Mouse (Mus musculus) brain, embryonic 14.5 days (tissue): ENCODE data around the gene Ankfy1.
A peak's percentile ranks its signal among the peaks of the same experiment; 100 is the strongest.

Source experiments
- CTCF ChIP-seq: fragments of 200-500 bp; IDR thresholded peaks from 2 replicates; pipeline ENCODE4 v1.5.1; 2012; ENCODE audit warnings: inconsistent platforms, mild to moderate bottlenecking, moderate library complexity, borderline replicate concordance; ENCODE audit not compliant: insufficient read depth, insufficient read length; ENCODE audit errors: extremely low read depth
- POLR2A ChIP-seq: fragments of 200-500 bp; IDR thresholded peaks from 2 replicates; pipeline ENCODE4 v1.6.1; 2012; ENCODE audit warnings: mild to moderate bottlenecking, inconsistent platforms, borderline replicate concordance; ENCODE audit not compliant: poor library complexity, insufficient read depth, insufficient read length, severe bottlenecking; ENCODE audit errors: extremely low read depth

DNA sequence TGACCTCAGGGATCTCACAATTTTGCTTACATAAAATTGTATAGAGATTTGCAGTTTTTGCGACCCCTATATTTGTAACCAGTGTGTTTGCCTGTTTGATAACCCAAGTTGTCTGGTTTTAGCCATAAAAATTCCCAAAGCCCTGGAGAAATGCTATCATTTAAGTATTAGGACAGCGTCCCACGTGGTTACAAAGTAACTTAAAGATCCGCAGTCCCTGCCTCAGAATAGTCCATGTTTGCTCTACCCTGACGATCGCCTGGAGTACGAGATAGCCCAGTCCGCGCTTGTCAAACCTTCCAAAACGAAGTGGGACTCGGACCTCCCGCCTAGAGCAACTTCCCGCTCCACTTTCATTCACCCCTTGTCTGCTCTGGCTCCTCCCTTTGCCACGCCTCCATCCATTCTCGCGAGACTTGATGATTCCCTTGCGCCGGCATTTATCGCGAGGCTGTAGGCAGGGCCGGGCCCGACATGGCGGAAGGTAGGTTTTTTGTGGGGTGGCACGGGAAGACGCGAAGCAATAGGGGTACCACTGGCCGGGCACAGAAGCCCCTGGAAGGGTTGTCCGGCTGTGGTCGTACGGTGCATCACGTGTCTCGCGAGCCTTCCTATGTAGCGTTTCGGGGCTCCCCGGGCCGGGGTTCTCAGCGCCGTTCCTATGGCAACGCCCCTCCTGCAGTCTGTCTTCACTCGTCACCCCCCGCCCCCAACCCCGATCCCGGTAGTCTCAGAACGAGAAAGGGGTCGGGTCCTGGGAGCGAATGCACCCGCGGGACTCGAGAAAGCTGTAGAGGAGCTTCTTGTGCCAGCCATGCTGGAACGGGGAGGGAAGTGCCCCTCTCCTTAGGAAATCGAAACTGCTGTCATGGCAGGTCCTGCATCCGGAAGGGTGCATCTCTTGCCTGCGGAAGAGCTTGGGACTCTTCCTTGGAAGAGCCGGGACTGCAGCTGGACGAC lies at the start of gene Ankfy1:
- no peak for TF ChIP-seq CTCF
- peak; percentile 86; the same call in 1 of the 2 replicates for TF ChIP-seq POLR2A
